Mouse (Mus musculus) lung, embryonic 16.5 days (tissue): ENCODE results near the gene Cbwd1. TPM values are rescaled to one million over a fixed set of nuclear protein-coding genes. Genes with fewer than 3 reads are reported as not detected.
"Not testable (repeated sequence)": the region's sequence is repeated elsewhere in the genome, so short reads cannot be mapped to it uniquely, and the experiment has no call there.

ENCODE experiments used
- ATAC-seq: fragments of 200-750 bp; cut with Nextera tagmentation; 2 replicates; pipeline ENCODE4 v1.8.0; 2017; ENCODE audit warnings: low read depth, mild to moderate bottlenecking, moderate library complexity
- H3K27ac ChIP-seq: fragments of 300-500 bp; sonication (generic); 2 replicates; pipeline ENCODE4 v1.5.1; 2014; ENCODE audit warnings: mild to moderate bottlenecking, control low read depth, low read length
- H3K27me3 ChIP-seq: fragments of 300-500 bp; sonication (generic); 2 replicates; pipeline ENCODE4 v1.6.1; 2014; ENCODE audit warnings: low read depth, low read length, mixed read lengths; ENCODE audit not compliant: control insufficient read depth, insufficient read depth
- H3K36me3 ChIP-seq: fragments of 300-500 bp; sonication (generic); 2 replicates; pipeline ENCODE4 v1.6.1; 2014; ENCODE audit warnings: low read length; ENCODE audit not compliant: control insufficient read depth, insufficient read depth
- H3K4me1 ChIP-seq: fragments of 300-500 bp; sonication (generic); replicated peaks from 2 replicates; pipeline ENCODE4 v1.6.1; 2014; ENCODE audit warnings: low read length, mixed read lengths; ENCODE audit not compliant: control insufficient read depth, insufficient read depth
- H3K4me2 ChIP-seq: fragments of 300-500 bp; sonication (generic); 2 replicates; pipeline ENCODE4 v1.6.1; 2014; ENCODE audit warnings: low read depth, low read length, control low read depth
- H3K4me3 ChIP-seq: fragments of 300-500 bp; sonication (generic); 2 replicates; pipeline ENCODE4 v1.5.1; 2014; ENCODE audit warnings: mild to moderate bottlenecking, low read length, control low read depth
- H3K9ac ChIP-seq: fragments of 300-500 bp; sonication (generic); 2 replicates; pipeline ENCODE4 v1.6.1; 2014; ENCODE audit warnings: low read length, control low read depth
- H3K9me3 ChIP-seq: fragments of 300-500 bp; sonication (generic); 2 replicates; pipeline ENCODE4 v1.6.1; 2016; ENCODE audit warnings: low read length; ENCODE audit not compliant: control insufficient read depth
- WGBS: fragments of 180-500 bp; shearing (Covaris S2); extraction: QIAGEN DNeasy Blood & Tissue Kit; methylation state at CpG from one replicate; pipeline ENCODE4 v1.1.7; 2014; 5-methylcytosine and 5-hydroxymethylcytosine counted together
- microRNA-seq: library from miRNA; unstranded; fragments of <30 nt; microRNA quantifications from one replicate; pipeline ENCODE4, GENCODE M21; 2016
- polyA plus RNA-seq: library from polyadenylated mRNA; unstranded; fragments of >200 nt; fragmentation: Nextera tagmentation; extraction: Ambion mirVana; gene quantifications from 2 replicates; pipeline ENCODE4 v1.2.1, GENCODE M21; 2015

Gene Cbwd1
- polyA plus RNA-seq, 1 experiment from 2014 or later, result 19.7 TPM

GRCm38 (mm10) chr19:24875129-24875870 lies 86.1 kb downstream of the Cbwd1 start, which contains the start of gene Gm10053:
Gm10053 (plus strand) TSS chr19:24875686.
- ATAC-seq, result not testable (repeated sequence)
- WGBS, result 63% methylated on average over 23 of the region's 26 CpGs

GRCm38 (mm10) chr19:24873873-24874272 lies 87.5 kb downstream of the Cbwd1 start:
- WGBS, result 15% methylated on average over 2 of the region's 2 CpGs
- no peak overlapping the region for H3K4me2 ChIP-seq
- no peaks in the 10 kb centered on the region for H3K9me3 ChIP-seq
- no peaks in the 10 kb centered on the region for H3K36me3 ChIP-seq
- ATAC-seq, result no peak
- no peaks in the 10 kb centered on the region; the same call in none of the 2 replicates for H3K27me3 ChIP-seq
- H3K27ac ChIP-seq, result no peak overlapping the region
- H3K4me3 ChIP-seq, result no peak overlapping the region
- no peak overlapping the region for H3K9ac ChIP-seq
- peaks cover 2% of the 10 kb centered on the region; the same call in 1 of the 2 replicates for H3K4me1 ChIP-seq

More at GRCm38 (mm10) chr19:24875129-24875870, 86.1 kb downstream of the Cbwd1 start, which contains the start of gene Gm10053:
- H3K27ac ChIP-seq, H3K9ac ChIP-seq, H3K4me1 ChIP-seq, H3K9me3 ChIP-seq, H3K4me3 ChIP-seq, H3K36me3 ChIP-seq, H3K27me3 ChIP-seq, H3K4me2 ChIP-seq: not testable (repeated sequence)

GRCm38 (mm10) chr19:24871037-24871635 lies 90.3 kb downstream of the Cbwd1 start:
- Histone ChIP-seq H3K9me3 (no peaks in the 10 kb centered on the region), H3K36me3 (no peaks in the 10 kb centered on the region), H3K4me3 (peak overlapping the region; percentile 49), H3K4me1 (peaks cover 2% of the 10 kb centered on the region; the same call in 1 of the 2 replicates), H3K4me2 (peak overlapping the region; percentile 70), H3K27me3 (no peaks in the 10 kb centered on the region; the same call in none of the 2 replicates), H3K9ac (peak overlapping the region; percentile 56), H3K27ac (no peak overlapping the region)
- 10% methylated on average over 18 of the region's 18 CpGs for WGBS
- peak; percentile 67; the same call in 1 of the 2 replicates for ATAC-seq

Small RNA genes lying within 50 kb of the gene (microRNA-seq; reads per million reads assigned to microRNA genes)
- gene Mir3084-1, result not detected

Other genes with a start within 250 kb of the Cbwd1 start
- 2.5 and 2.9 TPM in 2 replicates for gene Pgm5, start 99.8 kb downstream of the Cbwd1 start, polyA plus RNA-seq
- 175 and 190 TPM in 2 replicates for gene Gm10053, start 85.9 kb downstream of the Cbwd1 start, polyA plus RNA-seq
- not detected in 2 replicates for gene Foxd4, start 60.4 kb downstream of the Cbwd1 start, polyA plus RNA-seq
- gene Dock8, start 37.9 kb upstream of the Cbwd1 start, polyA plus RNA-seq, result 3.9 and 5.0 TPM in 2 replicates